ENCODE assay signal across 23 mouse cellular contexts in genomic region chr10:84109680-84110371, GRCm38 (mm10).
DNase-seq lines count a peak whose midpoint lies in the region; ATAC-seq and TF ChIP-seq lines count a peak whose summit lies in the region.
"Had no signal": no experiment of that assay in that cellular context is flagged by ENCODE, and none has a peak within 500 bp of the region (broad histone marks: within the 10 kb centered on the region; RNA-seq: fewer than 3 reads in every experiment).

No protein-coding gene starts in this region.

- no peak overlapping the region for H3K4me3 ChIP-seq in gastrocnemius, adult 2 months
- H3K4me3 ChIP-seq in spleen, adult 2 months (ENCODE audit: extremely low read depth, insufficient read depth, insufficient read length) = no peak overlapping the region
- no peak overlapping the region for H3K4me3 ChIP-seq in intestine, postnatal 0 days (ENCODE audit: low read depth, low read length)
- H3K4me3 ChIP-seq in forebrain, embryonic 11.5 days (ENCODE audit: low read depth, low read length) = no peak overlapping the region
- H3K4me3 ChIP-seq: embryonic facial prominence, embryonic 12.5 days; heart, embryonic 12.5 days; layer of hippocampus, adult 2 months; liver, embryonic 13.5 days; lung, embryonic 15.5 days; midbrain, embryonic 13.5 days; neural tube, embryonic 13.5 days had no signal

- TF ChIP-seq CTCF in gastrocnemius, adult 2 months (IDR thresholded peaks at IDR 0.05) = no peak
- TF ChIP-seq CTCF in spleen, adult 2 months (IDR thresholded peaks at IDR 0.05; ENCODE audit: extremely low read depth, insufficient read depth, insufficient read length, insufficient replicate concordance) = no peak
- TF ChIP-seq CTCF in intestine, postnatal 0 days (IDR thresholded peaks at IDR 0.05; ENCODE audit: low read depth) = no peak

- peak overlapping the region; percentile 1; the same call in 1 of the 2 replicates for H3K27ac ChIP-seq in gastrocnemius, adult 2 months
- peak overlapping the region; percentile 23 for H3K27ac ChIP-seq in spleen, adult 2 months (ENCODE audit: insufficient read depth, low read length)
- H3K27ac ChIP-seq in intestine, postnatal 0 days (ENCODE audit: low read depth, low read length) = no peak overlapping the region
- no peak overlapping the region for H3K27ac ChIP-seq in forebrain, embryonic 11.5 days (ENCODE audit: low read depth, low read length)
- H3K27ac ChIP-seq: embryonic facial prominence, embryonic 12.5 days; layer of hippocampus, adult 2 months; liver, embryonic 13.5 days; lung, embryonic 15.5 days; midbrain, embryonic 13.5 days; neural tube, embryonic 13.5 days had no signal

- H3K4me2 ChIP-seq in intestine, postnatal 0 days (replicated peaks; ENCODE audit: low read depth) = no peak overlapping the region
- no peak overlapping the region for H3K4me2 ChIP-seq in forebrain, embryonic 11.5 days (ENCODE audit: low read depth, low read length, severe bottlenecking)
- H3K4me2 ChIP-seq: embryonic facial prominence, embryonic 12.5 days; heart, embryonic 12.5 days; liver, embryonic 13.5 days; lung, embryonic 15.5 days; midbrain, embryonic 13.5 days; neural tube, embryonic 13.5 days had no signal

- intact Hi-C loops in gastrocnemius, adult 2 months (cut with DNase I) = no loop called here
- intact Hi-C loops in heart, postnatal 36 days (cut with DNase I) = no loop called here

- no peak for TF ChIP-seq POLR2A in spleen, adult 2 months (IDR thresholded peaks at IDR 0.05; ENCODE audit: low read depth, low read length)

- H3K9me3 ChIP-seq in intestine, postnatal 0 days (ENCODE audit: control insufficient read depth) = no peaks in the 10 kb centered on the region
- no peaks in the 10 kb centered on the region for H3K9me3 ChIP-seq in forebrain, embryonic 11.5 days (ENCODE audit: control insufficient read depth, low read length)
- H3K9me3 ChIP-seq: embryonic facial prominence, embryonic 12.5 days; heart, embryonic 12.5 days; liver, embryonic 13.5 days; lung, embryonic 15.5 days; midbrain, embryonic 13.5 days; neural tube, embryonic 13.5 days had no signal

- H3K27me3 ChIP-seq in spleen, adult 2 months (ENCODE audit: control insufficient read depth, insufficient read depth, low read length) = no peaks in the 10 kb centered on the region
- H3K27me3 ChIP-seq in intestine, postnatal 0 days (replicated peaks; ENCODE audit: control insufficient read depth, insufficient read depth, low read length) = no peaks in the 10 kb centered on the region
- H3K27me3 ChIP-seq in forebrain, embryonic 11.5 days (ENCODE audit: control insufficient read depth, insufficient read depth, low read length) = no peaks in the 10 kb centered on the region
- H3K27me3 ChIP-seq: embryonic facial prominence, embryonic 12.5 days; heart, embryonic 12.5 days; liver, embryonic 13.5 days; lung, embryonic 15.5 days; midbrain, embryonic 13.5 days; neural tube, embryonic 13.5 days had no signal

- peak; percentile 47; the same call in 1 of the 2 replicates for ATAC-seq in intestine, postnatal 0 days
- ATAC-seq in forebrain, embryonic 11.5 days (replicated peaks; ENCODE audit: low FRiP score) = no peak
- ATAC-seq: forebrain, embryonic 16.5 days; midbrain, embryonic 13.5 days had no signal

- H3K4me1 ChIP-seq in spleen, adult 2 months (ENCODE audit: control insufficient read depth, insufficient read depth, insufficient read length) = peaks cover 13% of the 10 kb centered on the region; the same call in 1 of the 2 replicates
- peaks cover 4% of the 10 kb centered on the region; the same call in 1 of the 2 replicates for H3K4me1 ChIP-seq in intestine, postnatal 0 days (replicated peaks; ENCODE audit: control insufficient read depth, insufficient read depth, low read length)
- H3K4me1 ChIP-seq in forebrain, embryonic 11.5 days (replicated peaks; ENCODE audit: control insufficient read depth, insufficient read depth, low read length) = no peaks in the 10 kb centered on the region
- H3K4me1 ChIP-seq: embryonic facial prominence, embryonic 12.5 days; heart, embryonic 12.5 days; liver, embryonic 13.5 days; lung, embryonic 15.5 days had no signal

- 69% methylated on average over 7 of the region's 7 CpGs for WGBS in spleen, adult 2 months
- 73% methylated on average over 7 of the region's 7 CpGs for WGBS in intestine, postnatal 0 days
- WGBS in forebrain, embryonic 11.5 days = 43% methylated on average over 7 of the region's 7 CpGs

- DNase-seq in gastrocnemius, adult 2 months = no peak
- no peak for DNase-seq in gastrocnemius, adult 8-10 months (ENCODE audit: low spot score in 2 of 2)
- peak; percentile 22 to 41 for DNase-seq in spleen, adult 2 months (ENCODE audit: low read depth in 1 of 2, low spot score in 2 of 2)
- no peak for DNase-seq in spleen, postnatal 4 days (ENCODE audit: low spot score in 2 of 2)
- DNase-seq in forebrain, embryonic 11.5 days (ENCODE audit: low spot score) = no peak
- no peak for DNase-seq in embryo, embryonic 10 days (ENCODE audit: low spot score)
- no peak for DNase-seq in heart, postnatal 36 days
- DNase-seq: adrenal gland, postnatal 36 days; cerebellum, adult 8-10 months; kidney, adult 8-10 months; kidney, postnatal 14 days; layer of hippocampus, postnatal 36 days; liver, embryonic 13.5 days; right cerebral cortex, postnatal 14 days; thymus, postnatal 36 days had no signal

- H3K36me3 ChIP-seq in spleen, adult 2 months (ENCODE audit: control insufficient read depth, insufficient read depth, low read length) = no peaks in the 10 kb centered on the region
- H3K36me3 ChIP-seq in intestine, postnatal 0 days (ENCODE audit: control insufficient read depth, insufficient read depth) = no peaks in the 10 kb centered on the region
- no peaks in the 10 kb centered on the region for H3K36me3 ChIP-seq in forebrain, embryonic 11.5 days (ENCODE audit: control insufficient read depth, insufficient read depth, low read length)
- H3K36me3 ChIP-seq: embryonic facial prominence, embryonic 12.5 days; heart, embryonic 12.5 days; liver, embryonic 13.5 days; lung, embryonic 15.5 days; midbrain, embryonic 13.5 days; neural tube, embryonic 13.5 days had no signal

- H3K9ac ChIP-seq in intestine, postnatal 0 days (ENCODE audit: low read depth, low read length) = no peak overlapping the region
- no peak overlapping the region for H3K9ac ChIP-seq in forebrain, embryonic 11.5 days (ENCODE audit: low read length)
- H3K9ac ChIP-seq: embryonic facial prominence, embryonic 12.5 days; heart, embryonic 12.5 days; liver, embryonic 13.5 days; lung, embryonic 15.5 days; midbrain, embryonic 13.5 days; neural tube, embryonic 13.5 days had no signal

Comparison
In these comparisons a context has a peak if more than half of its experiments do, and no peak if none do; other contexts are left out.
1. DNase-seq: peak in spleen, adult 2 months (2 of 2); none in gastrocnemius, adult 2 months (single experiment), gastrocnemius, adult 8-10 months (0 of 2), spleen, postnatal 4 days (0 of 2), forebrain, embryonic 11.5 days (single experiment), embryo, embryonic 10 days (single experiment) and heart, postnatal 36 days (0 of 2).
2. H3K27ac ChIP-seq: peak in gastrocnemius, adult 2 months (single experiment) and spleen, adult 2 months (single experiment); none in intestine, postnatal 0 days (single experiment) and forebrain, embryonic 11.5 days (single experiment).